Mouse (Mus musculus) heart, postnatal 10 days (tissue): Measurements from ENCODE around the gene BC025920. TPM values are rescaled to one million over a fixed set of nuclear protein-coding genes. Genes with fewer than 3 reads are reported as not detected.

Source experiments
- DNase-seq, 2 experiments: peaks; one replicate each; pipeline ENCODE4 v3.0.0; 2021
- intact Hi-C: fragments of 180-260 bp; cut with DNase I; formaldehyde crosslinking; loops from one replicate; pipeline ENCODE4 v1.15.1; 2025
- total RNA-seq, 2 experiments: library from RNA; stranded (reverse); gene quantifications; 2 replicates each; pipeline ENCODE4 v1.2.3; 2021

Gene BC025920
- total RNA-seq, 2 experiments from 2014 or later, result 1.3 to 1.4 TPM

DNA sequence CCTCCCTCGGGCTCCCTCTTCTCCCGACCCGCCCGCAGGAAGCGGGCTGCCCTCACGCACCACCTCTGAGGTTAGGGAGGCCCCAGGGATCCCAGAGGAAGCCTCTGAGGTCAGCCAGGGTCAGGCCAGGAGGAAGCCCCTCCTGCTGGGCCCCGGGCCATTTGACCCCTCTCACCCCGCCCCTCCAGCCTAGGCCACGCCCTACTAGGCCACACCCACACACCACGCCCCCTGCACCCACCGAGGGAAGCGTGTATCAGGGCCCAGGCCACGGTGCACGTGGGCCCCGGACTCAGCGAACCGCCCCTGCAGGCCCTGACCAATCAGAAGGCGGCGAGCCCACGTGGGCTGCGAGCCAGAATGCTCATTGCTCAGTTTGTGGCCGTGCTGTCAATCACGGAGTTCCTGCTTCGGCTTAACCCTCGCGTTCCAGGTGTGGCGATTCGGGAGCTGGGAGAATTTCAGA is 5.3 kb upstream of the BC025920 start, which contains the start of gene Tle6:
Tle6 (minus strand) TSS at position 336 of the 466 bp plus-strand sequence.
- intact Hi-C loops, result loop anchor here (10.0 kb wide), 1 partner anchor 46 kb away; the partner anchor contains the start of gene Aes

DNA sequence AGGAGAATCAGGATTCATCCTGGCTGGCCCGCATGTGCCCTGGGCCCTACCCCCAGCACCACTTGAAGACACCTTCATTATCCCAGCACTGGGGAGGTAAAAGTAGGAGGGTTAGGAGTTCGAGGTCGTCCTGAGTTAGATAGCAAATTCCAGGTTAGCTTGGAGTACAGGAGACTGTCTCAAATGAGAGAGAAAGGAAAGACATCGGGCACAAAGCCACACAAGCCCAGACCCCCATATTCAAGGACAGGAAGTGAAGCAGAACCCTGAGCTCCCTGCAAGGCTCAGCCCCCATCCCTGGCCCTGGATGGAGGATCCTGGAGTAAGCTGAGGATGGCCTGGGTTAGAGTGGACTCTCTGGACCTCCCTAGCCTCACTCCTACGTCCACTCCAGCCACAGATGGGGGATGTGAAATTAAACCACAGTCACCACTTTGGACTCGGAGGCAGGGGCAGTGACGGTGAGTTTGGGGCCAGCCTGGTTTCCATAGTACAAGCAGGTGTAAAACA is 4.6 kb upstream of the BC025920 start:
- DNase-seq, result no peak
- intact Hi-C loops, result loop anchor here (10.0 kb wide), 1 partner anchor 47 kb away; the partner anchor contains the start of gene Aes

More for the DNA sequence above, 5.3 kb upstream of the BC025920 start, which contains the start of gene Tle6:
- DNase-seq, result peak; percentile 95 to 96

DNA sequence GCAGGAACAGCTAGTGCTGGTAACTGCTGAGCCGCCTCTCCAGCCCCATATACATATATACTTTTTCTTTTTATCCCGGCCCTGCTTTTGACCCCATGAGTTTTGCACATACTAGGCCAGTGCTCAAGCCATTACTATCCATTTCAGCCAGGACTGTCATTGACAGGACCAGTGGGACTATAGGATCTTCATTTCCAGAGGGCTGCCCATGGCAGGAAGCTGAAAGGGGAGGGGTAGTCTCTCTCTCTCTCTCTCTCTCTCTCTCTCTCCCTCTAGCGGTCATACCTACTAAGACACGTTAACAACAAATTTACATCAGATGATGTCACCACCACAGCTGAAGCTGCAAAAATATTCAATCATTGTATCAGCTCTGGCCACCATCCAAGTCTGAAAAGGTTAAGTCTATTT is 3.3 kb upstream of the BC025920 start:
- DNase-seq, result peak; percentile 41 to 51
- intact Hi-C loops, result loop anchor here (10.0 kb wide), 1 partner anchor 48 kb away; the partner anchor contains the start of gene Aes

DNA sequence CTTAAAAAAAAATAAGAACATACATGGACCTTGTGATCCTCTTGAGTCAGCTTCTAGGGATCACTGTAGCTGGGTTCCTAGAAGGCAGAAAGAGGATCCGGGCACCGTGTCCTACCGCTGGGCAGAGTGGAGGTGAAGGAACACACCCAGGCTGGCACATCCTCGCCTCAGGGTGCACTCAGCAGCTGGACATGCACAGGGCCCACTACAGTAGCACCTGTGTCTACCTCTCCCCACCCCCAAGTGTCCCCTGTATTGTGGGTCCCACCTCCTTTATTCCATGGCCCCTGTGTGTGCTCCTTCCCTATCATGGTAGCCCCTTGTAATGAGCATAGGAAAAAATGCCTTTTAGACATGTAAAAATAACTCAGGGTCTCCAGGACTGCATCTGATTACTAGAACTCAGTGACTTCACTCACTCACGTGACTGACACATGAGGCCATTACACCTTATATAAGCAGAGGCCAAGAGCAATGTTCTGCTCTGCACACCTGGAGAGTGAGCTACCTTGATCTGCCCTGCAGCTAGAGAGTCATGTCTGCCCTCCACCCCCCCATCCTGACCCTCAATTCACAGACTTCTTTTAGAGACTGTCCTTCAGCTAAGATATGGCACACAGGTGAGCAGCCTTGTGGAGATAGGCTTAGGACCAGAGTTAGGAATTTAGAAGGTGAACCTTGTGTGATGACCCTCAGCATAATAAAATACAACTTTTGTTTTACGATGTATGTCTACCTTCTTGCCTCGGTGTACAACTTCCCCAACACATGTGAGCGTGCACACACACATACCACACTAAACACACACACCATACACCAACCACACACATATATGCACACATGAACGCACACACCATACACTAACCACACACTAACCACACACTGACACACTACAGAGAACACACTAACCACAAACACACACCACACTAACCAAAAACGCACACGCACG is 1.8 kb upstream of the BC025920 start:
- intact Hi-C loops, result loop anchor here (2.0 to 10.0 kb wide), 2 partner anchors 49 to 101 kb away; partner anchors contain the start of gene Aes
- no peak for DNase-seq

DNA sequence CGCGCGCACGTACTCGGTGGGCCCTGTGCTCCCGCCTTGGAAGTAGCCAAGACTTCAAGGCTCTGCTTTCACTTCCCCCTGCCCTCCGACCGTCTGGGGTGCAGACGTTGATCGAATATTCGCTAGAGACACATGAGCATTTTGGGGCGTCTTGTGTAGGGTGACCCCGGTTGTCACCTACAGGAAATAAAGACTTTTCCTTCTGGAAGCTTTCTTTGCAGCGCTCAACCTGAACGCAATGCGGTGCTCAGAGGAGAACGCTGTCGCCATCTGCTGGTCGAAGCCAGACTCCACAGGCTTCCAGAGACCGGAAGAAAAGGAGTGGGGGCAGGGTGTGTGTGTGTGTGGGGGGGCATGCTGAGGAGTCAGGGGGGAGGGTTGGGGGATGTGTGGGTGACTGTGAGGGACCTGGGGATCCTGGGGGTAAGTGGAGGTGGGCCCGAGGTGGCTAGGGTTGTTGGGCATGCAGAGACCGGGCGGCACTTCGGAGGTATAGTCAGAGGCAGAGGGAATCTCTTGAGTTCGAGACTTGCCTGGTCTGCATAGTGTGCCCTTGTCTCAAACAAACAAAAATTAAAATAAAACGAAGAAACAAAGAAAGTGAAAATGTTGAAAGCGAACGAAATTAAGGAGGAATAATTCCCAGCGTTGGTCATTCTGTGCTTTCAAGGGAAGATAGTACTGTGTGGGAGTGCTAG is 953 bp upstream of the BC025920 start:
- DNase-seq, result peak; percentile 92 to 95
- intact Hi-C loops, result loop anchor here (2.0 to 10.0 kb wide), 3 partner anchors 50 to 567 kb away; partner anchors contain the start of gene Aes

DNA sequence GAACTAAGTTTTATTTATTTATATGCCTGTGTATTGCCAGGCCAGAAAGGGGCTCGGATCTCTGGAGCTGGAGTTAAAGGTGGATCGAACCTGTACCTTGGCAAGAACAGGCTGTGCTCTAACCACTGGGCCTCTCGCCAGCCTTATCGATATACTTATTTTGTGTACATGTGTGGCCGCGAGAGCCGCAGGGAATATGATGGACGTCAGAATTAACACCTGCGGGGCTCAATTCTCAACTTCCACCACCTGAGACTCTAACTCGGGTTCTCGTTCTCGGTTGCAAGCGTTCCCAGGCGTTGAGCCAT is 450 bp upstream of the BC025920 start:
- DNase-seq, result no peak
- intact Hi-C loops, result loop anchor here (2.0 to 10.0 kb wide), 3 partner anchors 51 to 567 kb away; partner anchors contain the start of gene Aes

DNA sequence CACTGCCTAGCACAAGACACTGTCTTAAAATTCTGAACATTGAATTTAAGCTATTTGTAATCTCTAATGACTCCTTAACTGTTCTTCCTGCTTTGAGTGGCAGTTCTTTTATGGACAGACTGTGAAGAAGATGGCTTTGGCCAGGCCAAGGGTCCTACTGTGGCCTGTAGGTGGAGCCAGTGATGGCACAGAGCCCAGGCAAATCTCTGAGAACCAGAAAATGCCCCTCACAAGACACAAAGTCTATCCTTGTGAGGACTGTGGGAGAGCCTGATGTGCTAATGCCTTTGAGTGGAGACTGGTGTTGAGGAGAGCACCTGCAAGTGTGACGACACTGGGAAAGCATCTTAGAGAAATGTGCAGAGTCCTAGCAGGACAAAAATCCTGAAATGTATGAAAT is 2.2 kb downstream of the BC025920 start:
- intact Hi-C loops, result loop anchor here (5.0 to 10.0 kb wide), 2 partner anchors 54 to 564 kb away; partner anchors contain the start of gene Aes
- no peak for DNase-seq

DNA sequence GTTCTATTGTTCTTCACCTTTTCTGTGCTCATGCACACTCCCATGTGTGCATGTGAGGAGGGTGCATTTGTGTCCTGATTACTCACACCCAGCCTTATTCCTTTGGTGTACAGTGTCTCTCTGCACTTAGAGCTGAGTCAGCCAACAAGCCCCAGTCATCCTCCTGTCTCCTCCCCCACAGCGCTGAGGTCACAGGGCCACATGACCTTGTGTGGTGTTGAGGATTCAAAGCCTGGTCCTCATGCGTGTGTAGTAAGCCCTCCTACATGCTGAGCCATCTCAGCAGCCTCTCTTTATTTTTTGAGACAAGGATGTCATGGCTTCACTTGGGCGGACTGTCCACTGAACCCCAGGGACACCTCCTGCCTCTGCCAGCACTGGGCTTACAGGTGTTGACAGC is 6.7 kb downstream of the BC025920 start:
- no peak for DNase-seq
- intact Hi-C loops, result no loop called here

DNA sequence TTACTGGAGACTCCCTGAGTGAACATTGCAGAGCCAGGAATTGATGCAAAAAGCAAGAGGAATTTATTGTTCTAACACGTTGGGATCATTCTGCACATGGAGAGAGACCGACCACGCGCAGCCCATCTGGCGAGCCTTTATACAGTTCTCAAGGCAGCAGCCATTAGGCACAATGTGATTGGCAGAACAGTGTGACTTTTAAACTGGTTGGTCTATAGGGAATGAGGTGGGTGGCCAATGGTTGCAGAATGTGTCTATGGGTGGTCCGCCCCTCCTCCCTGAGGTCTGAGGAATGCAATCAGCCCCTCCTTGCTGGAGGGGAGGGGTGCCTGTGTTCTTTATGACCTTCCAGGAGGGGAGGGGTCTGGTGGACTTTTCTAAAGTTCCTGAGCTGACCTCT is 9.4 kb downstream of the BC025920 start:
- intact Hi-C loops, result no loop called here
- DNase-seq, result no peak

DNA sequence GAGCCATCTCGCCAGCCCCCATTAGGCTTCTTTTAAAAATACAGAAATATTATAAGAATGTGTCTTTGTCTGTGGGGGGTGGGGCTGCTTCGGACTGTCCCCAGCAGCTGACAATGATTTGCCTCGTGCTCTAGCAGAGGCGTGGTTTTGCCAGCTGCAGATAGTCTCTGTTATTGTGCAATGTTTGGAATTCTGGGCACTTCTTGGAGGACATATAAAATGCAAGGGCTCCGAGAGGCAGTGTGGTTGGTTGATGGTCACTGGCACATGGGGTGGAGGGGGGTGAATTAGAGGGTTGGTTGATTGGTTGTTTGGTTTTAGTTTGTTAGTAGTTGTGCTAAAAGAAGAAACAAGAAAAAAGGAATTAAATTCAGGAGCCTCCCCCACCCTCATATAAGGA is 13.9 kb downstream of the BC025920 start:
- no peak for DNase-seq
- intact Hi-C loops, result loop anchor here (5.0 kb wide), 1 partner anchor 552 kb away; no protein-coding TSS in a partner anchor

DNA sequence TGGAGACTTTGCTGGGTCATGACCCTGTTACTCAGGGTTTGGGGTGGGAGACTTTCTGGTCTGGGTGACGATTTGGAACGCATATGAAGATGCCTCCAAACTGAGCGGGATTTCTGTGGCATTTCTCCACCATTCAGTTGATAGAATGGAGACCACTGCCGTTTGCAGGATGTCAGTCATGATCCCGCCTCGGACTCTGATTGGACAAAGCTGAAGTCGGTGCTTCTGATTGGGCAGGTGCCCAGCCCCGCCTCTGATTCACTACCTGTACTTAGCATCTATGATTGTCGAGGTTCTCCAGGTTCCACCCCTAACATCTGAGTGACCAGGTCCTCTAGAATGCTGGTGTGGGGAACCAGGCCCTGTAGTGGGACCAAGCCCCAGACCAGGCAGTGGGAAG is 14.7 kb downstream of the BC025920 start:
- intact Hi-C loops, result loop anchor here (5.0 kb wide), 1 partner anchor 552 kb away; no protein-coding TSS in a partner anchor
- no peak for DNase-seq

DNA sequence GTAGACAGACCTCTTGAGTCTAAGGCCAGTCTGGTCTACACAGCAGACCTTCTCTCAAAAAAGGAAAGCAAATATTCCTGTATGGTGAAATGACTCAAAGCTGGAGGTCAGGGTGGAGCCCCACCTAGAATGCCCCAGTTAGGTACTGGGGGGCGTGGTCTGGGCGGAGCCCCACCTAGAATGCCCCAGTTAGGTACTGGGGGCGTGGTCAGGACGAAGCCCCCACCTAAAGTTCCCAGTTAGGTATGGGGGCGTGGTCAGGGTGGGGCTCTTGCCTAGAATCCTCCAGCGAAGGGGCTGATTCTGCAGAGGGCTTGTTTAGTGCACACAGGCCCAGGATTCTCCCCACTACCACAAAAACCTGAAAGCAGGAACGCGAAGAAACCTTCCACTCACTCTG is 17.4 kb downstream of the BC025920 start:
- intact Hi-C loops, result loop anchor here (5.0 kb wide), 1 partner anchor 549 kb away; no protein-coding TSS in a partner anchor
- no peak for DNase-seq

DNA sequence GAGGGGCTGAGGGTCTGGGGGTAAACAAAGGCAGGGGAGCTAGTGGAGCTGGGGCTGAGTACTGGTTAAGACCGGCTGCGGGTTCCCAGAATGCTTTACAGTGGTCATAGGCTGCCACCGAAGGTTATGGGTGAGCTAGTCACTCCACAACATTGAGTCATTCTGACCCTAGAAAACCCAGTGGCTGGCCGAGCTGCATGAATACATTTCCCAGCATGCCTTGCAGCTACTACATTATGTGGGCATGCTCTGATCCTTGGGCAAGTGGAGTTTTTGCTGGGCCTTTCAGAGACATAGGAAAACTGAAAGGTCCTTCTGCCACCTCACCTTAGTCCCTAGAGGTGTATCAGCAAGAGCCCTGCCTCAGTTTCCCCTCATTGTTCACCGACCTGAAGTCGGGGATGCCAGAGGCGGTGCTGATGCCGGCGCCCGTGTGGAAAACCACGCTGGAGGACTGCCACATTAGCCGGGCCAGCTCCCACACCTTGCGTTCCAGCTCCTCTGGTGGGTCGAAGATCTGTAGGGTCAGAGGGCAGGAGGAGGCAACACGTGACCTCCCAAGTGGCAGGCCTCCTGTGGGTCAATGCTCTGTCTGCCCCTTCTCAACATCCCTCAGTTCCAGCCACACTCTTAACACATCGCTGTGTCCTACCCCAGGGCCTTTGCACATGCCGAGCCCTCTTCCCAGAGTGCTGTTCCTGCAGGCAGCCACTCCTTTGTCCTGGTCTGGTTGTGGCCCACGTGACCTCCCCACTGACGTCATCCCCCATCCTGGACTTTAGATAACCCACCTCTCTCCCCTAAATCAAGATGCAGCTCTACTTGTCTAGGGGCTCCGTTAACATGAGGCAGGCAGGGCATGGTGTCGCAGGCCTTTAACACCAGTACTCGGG is 20.3 kb downstream of the BC025920 start:
- intact Hi-C loops, result no loop called here
- DNase-seq, result no peak

DNA sequence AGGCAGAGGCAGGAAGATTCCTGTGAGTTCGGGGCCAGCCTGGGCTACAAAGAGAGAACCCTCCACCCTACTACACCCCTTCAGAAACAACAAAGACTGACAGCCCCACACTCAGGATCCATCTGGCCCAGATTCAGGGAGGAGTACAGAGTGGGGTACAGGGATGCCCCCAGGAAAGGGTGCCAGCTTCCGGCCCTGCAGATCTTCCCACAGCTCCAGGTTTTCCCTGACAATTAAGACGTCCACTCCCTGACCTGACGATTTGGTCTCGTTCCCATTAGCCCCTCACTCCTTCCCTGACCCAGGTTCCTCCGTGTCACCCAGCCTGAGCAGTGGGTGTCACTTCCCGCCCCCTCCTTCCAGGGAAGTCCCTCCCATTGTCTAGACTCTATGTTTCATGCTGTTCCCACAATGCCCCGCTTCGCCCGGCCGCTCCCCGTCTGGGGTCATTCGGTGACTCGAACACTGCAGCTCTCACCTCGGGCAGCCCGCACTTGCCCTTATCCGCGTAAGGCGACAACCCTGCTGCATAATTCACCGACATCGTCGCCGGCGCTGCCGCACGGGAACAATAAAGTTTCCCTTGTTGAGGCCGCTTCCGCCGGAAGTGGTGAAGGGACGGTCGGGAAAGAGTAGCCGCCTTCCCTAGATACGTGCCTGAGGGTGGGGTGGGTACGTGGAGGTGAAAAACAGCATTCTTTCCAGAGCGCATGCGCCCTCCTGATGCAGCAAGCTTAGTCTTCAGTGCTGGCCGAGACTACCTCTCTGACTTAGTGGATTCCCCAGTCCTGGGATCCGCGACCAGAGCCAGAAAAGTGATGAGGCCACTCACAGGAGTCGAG is 21.1 kb downstream of the BC025920 start, which contains the start of gene Sirt6:
Sirt6 (minus strand) TSS at position 804 of the 842 bp plus-strand sequence.
- intact Hi-C loops, result no loop called here
- peak; percentile 94 to 95 for DNase-seq

DNA sequence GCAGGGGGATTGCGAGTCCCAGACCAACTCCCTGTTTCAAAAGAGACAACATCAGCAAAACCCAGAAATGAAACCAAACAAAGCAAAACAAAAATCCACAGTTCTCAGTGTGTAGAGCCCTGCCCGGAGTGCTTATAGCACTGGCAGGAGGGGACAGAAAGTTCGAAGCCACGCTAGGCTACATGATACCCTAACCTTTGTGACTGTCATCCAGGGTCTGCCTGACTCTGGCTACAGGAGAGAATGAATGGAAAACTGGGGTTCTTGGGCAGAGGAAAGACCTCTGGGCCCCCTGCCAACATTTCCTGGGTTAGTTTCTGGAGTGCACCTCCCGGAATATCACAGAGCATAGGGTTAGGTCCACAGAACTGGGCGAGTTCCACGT is 21.8 kb downstream of the BC025920 start:
- DNase-seq, result peak in 1 of 2 experiments; percentile 54
- intact Hi-C loops, result no loop called here

DNA sequence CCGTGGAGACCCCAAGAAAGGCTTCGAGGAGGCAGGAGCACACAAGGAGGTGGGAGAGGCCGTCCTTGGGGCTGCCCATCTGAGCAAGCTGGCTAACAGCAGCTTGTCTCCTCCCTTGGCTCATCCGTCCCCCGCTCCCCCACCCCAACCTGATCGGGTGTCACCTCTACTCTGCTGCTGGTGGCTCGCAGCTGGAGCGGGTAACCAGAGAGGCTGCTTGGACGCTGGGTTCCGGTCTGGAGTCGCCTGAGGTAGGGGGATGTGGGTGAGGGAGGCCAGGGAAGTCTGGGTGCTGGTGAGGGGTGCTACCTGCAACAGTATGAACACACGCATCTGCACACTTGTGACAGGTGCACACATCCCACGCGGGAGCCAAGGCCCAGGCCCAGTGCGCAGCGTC is 22.3 kb downstream of the BC025920 start, which contains the start of gene Ankrd24:
Ankrd24 (plus strand) TSS at position 151 of the 400 bp plus-strand sequence.
- intact Hi-C loops, result no loop called here
- no peak for DNase-seq

DNA sequence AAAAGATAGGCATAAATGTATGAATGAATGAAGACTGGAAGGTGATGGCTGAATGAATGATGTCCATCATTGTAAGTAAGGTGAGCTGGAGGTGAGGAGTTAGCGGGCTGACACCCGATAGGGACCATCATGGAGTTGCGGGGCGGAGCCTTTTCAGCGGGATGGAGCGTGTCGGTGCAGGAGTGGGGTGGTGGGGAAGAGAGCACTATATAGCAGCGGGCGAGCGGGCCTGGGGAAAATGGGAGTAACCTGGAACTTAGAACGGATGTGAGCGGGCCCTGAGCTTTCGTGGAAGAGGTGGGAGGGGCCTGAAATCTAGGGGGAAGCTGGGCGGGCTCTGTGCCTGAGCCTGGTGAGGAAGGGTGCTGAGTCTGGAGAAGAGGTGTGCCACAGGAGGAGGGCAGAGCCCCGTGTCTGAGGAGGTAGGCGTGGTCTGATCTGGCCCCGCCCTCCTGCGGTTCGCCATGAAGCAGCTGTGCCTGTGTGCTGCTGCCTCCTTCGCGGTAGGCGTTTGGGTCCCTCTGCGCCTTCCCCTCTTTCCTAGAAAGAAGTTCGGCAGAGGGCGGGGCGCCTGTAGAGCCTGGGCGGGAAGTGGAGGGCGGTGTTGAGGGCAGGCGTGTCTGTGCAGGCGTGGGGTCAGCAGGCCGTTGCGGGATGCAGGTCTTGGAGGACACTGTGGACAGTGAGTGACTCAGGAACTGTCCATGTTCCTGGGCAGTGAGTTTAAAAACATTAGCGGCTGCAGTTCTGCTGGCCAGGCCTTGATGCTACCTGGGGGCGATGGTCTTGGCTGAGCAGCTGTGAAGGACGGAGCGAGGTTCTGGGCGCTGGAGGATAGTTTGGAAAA is 27.4 kb downstream of the BC025920 start:
- intact Hi-C loops, result no loop called here
- DNase-seq, result peak; percentile 83

DNA sequence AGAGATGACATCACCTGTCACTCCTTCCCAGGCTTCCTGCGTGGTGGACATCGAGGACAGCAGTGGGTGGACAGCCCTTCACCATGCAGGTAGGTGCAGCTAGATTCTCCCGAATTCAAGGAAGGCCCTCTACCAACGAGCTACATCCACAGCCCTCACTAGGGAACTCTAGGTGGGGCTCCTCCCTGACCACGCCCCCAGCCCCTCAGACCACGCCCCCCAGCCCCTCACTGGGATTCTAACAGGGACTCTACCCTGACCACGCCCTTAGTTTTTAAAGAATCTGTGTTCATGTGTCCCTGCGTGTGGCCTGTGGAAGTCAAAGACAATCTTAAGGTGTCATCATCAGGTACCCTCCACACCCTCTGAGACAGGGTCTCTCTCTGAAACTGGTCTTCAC is 30.3 kb downstream of the BC025920 start:
- intact Hi-C loops, result no loop called here

More for the DNA sequence above, 30.3 kb downstream of the BC025920 start:
- DNase-seq, result no peak
